Mouse (Mus musculus): ENCODE measurements around the gene Lacc1.
"Not testable (repeated sequence)": the region's sequence is repeated elsewhere in the genome, so short reads cannot be mapped to it uniquely, and the experiment has no call there.

The Lacc1 gene

GRCm38 (mm10) chr14:77036226-77037046 is at the start of gene Lacc1, which contains the start of gene Ccdc122:
Lacc1 (minus strand) TSS chr14:77036904.
Ccdc122 (plus strand) TSS chr14:77036772.
- peak; percentile 88 for DNase-seq (ENCODE audit: extremely low spot score, low spot score)

DNA sequence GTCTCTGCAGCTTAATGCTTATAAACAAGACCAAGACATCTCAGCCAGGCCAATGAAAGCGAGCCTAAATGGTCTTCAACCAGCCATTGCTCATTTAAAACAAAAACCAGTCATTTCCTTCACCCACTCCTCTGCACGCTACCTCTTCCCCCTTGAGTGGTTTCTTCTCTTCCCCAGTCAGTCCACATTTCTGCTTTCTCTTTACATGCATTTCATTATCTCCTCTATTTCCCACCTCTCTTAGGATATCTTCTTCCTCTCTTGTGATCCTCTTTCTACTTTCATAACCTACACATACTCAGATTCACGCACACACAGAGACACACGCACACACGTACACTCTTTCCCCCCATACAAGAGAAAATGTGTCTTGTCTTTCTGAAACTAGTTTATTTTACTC is 44.5 kb upstream of the Lacc1 start:
- DNase-seq (ENCODE audit: extremely low spot score, low spot score), result no peak

DNA sequence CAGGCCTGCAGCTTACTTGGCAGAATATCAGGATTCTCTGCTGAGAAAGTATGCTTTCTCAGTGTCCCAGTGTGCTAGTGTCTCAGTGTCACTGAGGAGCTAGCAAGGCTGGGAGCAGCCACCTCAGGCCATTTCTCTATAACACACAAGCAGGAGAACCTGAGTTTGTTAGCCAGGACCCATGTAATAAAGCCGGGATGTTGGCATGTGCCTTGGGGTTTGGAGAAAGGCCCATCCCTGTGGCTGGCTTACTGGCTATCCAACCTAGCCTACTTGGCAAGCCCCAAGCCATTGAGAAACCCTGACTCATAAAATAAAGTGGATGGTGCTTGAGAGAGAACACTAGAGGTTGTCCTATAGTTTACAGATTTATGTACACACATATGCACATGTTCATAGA is 32.7 kb upstream of the Lacc1 start:
- no peak for DNase-seq (ENCODE audit: extremely low spot score, low spot score)

DNA sequence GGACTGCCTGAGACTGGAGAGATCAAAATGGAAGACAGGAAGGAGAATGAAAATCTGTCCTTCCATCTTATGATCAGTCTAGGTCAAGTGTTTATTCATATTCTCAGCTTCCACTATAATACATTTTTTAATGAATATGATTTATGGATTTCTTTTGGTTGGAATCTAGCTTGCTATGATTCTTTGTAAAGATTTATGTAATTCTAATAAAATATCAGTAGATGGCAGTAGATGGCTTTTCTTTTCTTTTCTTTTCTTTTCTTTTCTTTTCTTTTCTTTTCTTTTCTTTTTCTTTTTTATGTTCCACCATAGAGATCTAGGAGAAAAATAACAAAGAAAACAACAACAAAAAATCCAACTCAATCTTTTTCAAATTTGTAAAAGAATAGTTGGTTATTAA is 16.6 kb upstream of the Lacc1 start:
- no peak for DNase-seq (ENCODE audit: extremely low spot score, low spot score)

- DNase-seq (ENCODE audit: extremely low spot score, low spot score), result no peak
These were observed 1.2 kb upstream of the Lacc1 start for GRCm38 (mm10) chr14:77037832-77038425.

DNA sequence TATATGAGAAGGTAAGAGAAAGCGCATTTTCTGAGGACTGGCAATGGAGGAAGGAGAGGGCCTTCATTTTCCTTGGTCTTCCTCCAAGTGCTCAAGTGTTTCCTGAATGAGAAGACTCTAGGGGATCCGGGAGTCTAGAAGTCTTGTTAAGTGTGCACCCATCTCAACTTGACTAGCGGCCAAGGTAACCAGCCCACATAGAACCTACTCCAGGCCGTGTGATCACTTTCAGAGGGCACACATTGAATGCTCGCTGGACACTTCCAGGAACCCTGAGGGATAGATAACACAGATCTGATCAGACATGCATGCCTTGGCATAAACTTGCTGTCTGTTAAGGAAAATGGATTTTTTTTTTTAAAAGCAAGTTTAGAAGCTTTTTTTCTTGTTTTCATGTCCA is 626 bp upstream of the Lacc1 start:
- no peak for DNase-seq (ENCODE audit: extremely low spot score, low spot score)

GRCm38 (mm10) chr14:77034970-77035369 is 1.7 kb downstream of the Lacc1 start:
- no peak for DNase-seq (ENCODE audit: extremely low spot score, low spot score)

- no peak for DNase-seq (ENCODE audit: extremely low spot score, low spot score)
These were observed 2.4 kb downstream of the Lacc1 start for GRCm38 (mm10) chr14:77034175-77034915.

DNA sequence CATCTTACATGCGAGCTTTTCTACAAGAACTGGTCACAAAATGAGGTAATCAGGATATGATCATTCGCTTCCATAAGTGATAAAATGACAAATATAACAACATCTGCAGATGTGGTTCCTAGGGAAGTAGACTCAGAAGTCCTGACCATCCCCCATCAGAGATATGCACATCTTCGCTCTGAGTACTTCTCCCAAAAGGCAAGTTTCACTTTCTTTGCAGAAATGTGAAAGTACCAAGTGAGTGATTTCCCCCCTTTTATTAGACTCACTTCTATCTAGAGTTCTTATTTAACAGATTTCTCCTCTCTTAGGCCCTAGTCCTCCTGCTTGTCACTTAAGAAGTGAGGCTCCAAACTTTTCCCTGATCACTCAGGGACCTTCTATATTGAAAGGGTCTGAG is 3.3 kb downstream of the Lacc1 start:
- DNase-seq (ENCODE audit: extremely low spot score, low spot score), result no peak

GRCm38 (mm10) chr14:77032433-77032832 is 4.3 kb downstream of the Lacc1 start:
- DNase-seq (ENCODE audit: extremely low spot score, low spot score), result no peak

DNA sequence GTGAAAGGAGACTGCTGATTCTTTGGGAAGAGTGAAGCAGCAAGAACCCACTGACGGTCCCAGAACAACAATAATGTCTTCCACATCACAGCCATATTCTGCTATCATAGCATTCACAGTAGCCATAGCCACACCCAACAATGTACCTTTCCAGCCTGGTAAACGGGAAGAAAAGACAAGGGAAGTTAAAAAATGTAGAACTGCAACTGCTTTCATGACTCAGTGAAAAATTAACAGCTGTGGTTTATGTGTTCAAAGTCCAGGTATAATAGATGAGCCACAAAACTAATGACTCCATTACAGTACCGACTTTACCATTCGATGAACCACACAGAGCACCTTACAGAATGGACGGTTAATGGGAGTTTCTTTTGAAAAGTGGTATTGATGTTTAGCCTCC is 5.9 kb downstream of the Lacc1 start:
- DNase-seq (ENCODE audit: extremely low spot score, low spot score), result no peak

DNA sequence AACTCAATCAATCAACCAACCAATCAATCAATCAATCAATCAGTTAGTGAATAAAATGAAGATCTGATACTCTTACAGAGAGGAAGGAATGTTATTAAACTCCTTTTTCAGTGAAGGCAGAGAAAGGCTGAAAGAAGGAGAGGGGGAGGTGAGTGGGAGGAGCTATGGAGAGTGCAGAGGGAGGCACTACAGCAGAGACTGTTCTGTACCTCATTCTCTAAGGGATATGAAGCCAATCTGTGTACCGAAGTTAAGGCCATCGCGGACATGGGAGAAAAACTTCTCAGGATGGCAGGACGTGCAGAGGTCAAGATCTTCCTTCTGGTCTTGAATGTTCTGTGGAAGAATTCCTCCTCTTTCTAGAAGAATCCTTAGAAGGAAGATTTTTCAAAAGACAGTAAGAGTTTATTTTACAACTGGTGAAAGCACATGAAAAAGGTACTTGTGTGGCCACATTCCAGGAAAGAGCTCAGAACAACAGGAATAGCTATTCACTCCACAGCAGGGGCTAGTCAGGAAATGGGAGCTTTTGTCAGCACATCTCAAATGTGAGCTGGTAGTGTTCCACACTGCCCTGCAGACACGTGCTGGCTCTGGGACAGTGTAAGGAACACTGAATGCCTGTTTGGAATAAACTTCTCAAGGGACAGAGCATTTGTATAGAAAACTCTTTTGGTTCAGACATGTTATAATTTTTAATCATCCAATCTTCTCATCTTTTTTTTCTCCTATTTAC is 7.2 kb downstream of the Lacc1 start:
- DNase-seq (ENCODE audit: extremely low spot score, low spot score), result no peak

GRCm38 (mm10) chr14:77024499-77024898 is 12.2 kb downstream of the Lacc1 start:
- DNase-seq (ENCODE audit: extremely low spot score, low spot score), result no peak

DNA sequence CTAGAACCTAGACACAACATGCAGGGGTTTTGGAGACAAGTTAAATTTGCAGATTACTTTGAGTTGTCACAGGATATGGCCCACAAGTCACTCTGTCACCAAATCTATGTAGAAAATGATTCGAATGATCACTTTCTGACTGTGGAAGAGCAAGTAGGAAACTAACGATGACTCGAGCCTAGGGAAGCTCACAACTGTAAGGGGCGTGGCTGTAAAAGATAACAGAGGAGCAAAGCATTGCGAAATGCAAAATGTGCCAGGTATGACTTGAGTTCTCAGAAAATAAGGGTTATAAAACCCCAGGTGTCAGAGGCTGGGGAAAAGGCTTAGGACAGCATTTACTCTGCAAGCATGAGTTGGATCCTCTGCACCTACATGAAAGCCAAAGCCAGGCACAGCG is 19.5 kb downstream of the Lacc1 start:
- DNase-seq (ENCODE audit: extremely low spot score, low spot score), result no peak

GRCm38 (mm10) chr14:77016783-77017182 is 19.9 kb downstream of the Lacc1 start:
- DNase-seq (ENCODE audit: extremely low spot score, low spot score), result not testable (repeated sequence)

- DNase-seq (ENCODE audit: extremely low spot score, low spot score), result peak; percentile 75
These were observed 24.9 kb downstream of the Lacc1 start for GRCm38 (mm10) chr14:77011804-77012203.

DNA sequence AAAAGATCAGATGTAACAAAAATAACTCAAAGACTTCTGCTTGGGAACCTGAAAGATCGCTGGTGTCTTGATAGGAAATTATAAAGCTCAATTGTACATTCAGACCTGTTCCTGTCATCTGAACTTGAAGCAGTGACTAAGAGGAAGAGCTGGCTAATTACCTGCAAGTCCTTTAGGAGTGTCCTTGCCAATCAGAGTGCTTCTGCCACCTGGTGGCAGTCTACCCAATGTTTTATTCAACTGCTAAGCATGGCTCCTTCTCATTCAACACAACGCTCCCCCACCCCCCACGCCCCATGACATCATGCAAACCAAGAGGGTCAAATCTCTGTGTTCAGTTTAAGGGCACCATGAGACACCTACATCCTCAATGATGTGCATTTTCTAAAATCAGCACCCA is 28.5 kb downstream of the Lacc1 start:
- peak; percentile 65 for DNase-seq (ENCODE audit: extremely low spot score, low spot score)

DNA sequence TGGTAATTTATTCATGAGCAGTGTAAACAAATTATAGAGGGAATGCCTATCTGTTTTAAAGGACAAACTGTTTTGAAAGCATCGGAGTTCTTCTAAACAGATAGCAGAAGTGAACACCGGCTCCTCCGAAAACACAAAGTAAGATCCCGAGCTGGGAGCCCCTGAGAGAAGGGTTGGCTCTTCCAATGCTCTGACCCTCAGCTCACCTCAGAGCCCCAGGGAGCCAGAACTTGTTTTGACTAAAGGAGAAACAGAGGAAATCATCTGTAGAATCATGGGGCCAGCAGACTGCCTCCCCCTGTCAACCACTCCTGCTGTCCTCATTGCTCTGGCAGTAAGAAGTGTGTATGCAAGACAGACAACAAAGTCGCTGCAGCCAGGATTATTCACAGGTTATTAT is 31.1 kb downstream of the Lacc1 start:
- no peak for DNase-seq (ENCODE audit: extremely low spot score, low spot score)

DNA sequence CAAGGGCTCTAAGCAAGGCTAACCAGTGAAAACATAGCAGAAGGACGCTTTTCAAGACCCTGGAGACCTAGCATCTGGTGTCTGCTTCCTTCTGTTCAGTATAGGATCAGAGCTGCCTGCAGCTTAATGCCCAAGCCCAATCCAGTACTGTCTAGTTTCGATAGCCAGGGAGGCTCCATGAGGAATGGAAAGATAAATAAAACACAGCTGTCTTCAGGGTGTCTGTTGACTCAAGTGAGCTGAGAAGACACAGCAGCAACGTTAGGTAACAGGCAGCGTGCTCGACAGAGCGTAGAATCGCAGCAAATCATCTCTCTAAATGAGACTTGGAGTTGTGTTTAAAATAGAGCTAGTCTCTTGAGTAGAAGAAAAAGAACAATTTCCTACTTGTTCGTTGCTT is 32.0 kb downstream of the Lacc1 start:
- DNase-seq (ENCODE audit: extremely low spot score, low spot score), result no peak

GRCm38 (mm10) chr14:76990351-76990750 is 46.4 kb downstream of the Lacc1 start:
- DNase-seq (ENCODE audit: extremely low spot score, low spot score), result not testable (repeated sequence)

- no peak for DNase-seq (ENCODE audit: extremely low spot score, low spot score)
These were observed 54.9 kb downstream of the Lacc1 start for GRCm38 (mm10) chr14:76981781-76982180.

- DNase-seq (ENCODE audit: extremely low spot score, low spot score), result no peak
These were observed 55.5 kb downstream of the Lacc1 start for GRCm38 (mm10) chr14:76981176-76981575.
